Mouse (Mus musculus) CD4-positive, CD25-positive, alpha-beta regulatory T cell, adult 2 months (primary cell): ENCODE measurements around the gene Mcur1.

Experiments
- DNase-seq: peaks from one replicate; pipeline ENCODE4 v3.0.0-alpha.2; 2012; ENCODE audit warnings: low read depth, low spot score

Mcur1 gene

GRCm38 (mm10) chr13:43525363-43526134 lies 34.4 kb downstream of the Mcur1 start:
- DNase-seq = peak; percentile 37

- DNase-seq = no peak
Observed at GRCm38 (mm10) chr13:43524491-43525362, 35.3 kb downstream of the Mcur1 start.

GRCm38 (mm10) chr13:43523906-43524480 lies 36.0 kb downstream of the Mcur1 start:
- no peak for DNase-seq

DNA sequence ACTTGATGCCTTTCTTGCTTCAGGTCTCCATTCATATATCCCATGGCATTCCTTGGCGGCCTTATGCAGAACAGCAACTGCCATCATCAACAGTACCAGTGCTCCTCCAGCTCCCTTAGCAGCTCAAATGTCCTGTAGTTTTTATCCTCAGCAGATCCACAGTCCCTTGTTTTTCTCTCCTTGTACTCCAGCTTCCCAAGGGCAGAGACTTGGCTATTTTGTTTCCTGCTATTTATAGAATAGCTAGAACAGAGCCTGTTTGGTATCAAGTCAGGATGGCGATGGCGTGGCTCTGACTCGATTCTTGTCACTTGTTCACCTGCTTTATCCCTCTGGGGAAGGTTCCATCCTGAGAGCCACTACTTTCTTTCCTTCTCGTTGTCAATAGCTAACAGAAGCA lies 38.1 kb downstream of the Mcur1 start:
- DNase-seq = no peak

DNA sequence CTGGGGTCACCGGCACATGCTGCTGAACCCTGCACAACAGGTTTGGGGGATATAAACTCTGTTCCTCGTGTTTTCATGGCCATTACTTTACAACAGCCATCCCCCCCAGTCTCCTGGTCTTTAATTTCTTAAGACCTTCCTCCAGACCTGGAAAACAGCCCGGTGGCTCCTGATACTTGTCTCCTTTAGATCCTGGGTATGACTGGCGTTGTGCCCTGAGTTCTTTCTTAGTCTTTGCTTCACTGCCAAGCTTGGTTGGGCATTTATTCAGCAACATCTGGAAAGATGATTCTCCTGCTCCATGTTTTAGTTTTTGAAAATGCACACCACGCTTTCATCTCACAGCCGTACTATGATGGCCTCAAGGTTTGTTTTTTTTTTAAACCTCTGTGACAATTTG lies 40.7 kb downstream of the Mcur1 start:
- no peak for DNase-seq

- DNase-seq = no peak
Observed at GRCm38 (mm10) chr13:43517371-43517770, 42.6 kb downstream of the Mcur1 start.

DNA sequence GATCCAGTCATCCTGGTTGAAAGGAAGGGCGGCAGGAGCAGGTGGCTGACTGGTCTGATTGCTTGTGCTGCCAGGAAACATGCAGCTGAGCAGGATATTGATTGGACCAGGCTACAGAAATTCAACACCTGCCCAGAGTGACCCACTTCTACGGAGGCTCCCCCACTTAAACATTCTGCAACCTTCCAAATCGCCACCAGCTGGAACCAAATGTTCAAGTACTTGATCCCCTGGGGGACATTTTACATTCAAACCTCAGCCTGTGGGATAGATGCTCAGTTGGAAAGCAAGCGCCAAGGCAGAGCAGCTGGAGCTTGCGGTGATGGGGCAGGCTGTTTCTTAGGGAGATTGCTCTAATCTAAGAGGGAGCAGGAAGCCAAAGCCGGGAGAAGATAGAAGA lies 43.1 kb downstream of the Mcur1 start:
- no peak for DNase-seq

GRCm38 (mm10) chr13:43516119-43516518 lies 43.9 kb downstream of the Mcur1 start:
- no peak for DNase-seq

- DNase-seq = peak; percentile 23
Observed at GRCm38 (mm10) chr13:43514950-43515358, 45.0 kb downstream of the Mcur1 start.

DNA sequence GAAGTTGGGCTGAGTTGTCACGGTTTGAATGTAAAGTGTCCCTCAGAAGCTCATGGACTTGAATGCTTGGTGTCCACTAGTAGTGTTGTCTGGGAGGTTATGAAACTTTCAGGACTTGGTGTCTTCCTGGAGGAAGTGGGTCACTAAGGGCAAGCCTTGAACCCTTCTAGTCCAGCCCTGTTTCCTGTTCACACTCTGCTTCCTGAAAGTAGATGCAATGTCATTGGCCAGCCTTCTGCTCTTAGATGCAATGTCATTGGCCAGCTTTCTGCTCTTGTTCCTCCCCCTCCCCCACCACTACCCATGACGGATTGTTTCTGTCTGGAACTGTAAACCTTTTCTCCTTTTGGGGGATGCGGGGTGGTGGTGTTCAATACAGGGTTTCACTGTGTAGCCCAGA lies 47.3 kb downstream of the Mcur1 start:
- no peak for DNase-seq

GRCm38 (mm10) chr13:43505798-43506197 lies 54.2 kb downstream of the Mcur1 start:
- DNase-seq = no peak

DNA sequence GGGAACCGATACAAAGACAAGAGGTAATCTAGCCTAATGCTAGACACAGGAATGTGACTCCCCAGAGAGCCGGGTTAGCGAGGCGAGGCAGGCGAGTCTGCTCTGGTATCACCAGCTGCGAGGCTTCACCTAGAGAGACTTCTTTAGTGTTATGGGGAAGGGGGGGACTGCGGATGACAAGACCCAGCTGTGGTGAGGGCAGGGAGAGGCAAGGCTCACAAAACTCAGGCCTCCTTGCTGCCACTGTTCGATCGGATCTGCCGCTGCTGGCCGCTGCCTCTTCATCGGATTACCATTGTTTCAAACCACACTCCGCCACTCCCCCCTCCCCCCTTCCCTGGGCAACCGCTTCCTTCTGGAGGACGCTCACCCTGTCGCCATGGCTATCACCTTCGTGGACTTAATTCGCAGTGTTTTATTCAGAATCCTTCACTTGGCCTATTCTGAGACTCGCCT lies 56.6 kb downstream of the Mcur1 start:
- DNase-seq = peak; percentile 43

- DNase-seq = no peak
Observed at GRCm38 (mm10) chr13:43501601-43502000, 58.4 kb downstream of the Mcur1 start.

DNA sequence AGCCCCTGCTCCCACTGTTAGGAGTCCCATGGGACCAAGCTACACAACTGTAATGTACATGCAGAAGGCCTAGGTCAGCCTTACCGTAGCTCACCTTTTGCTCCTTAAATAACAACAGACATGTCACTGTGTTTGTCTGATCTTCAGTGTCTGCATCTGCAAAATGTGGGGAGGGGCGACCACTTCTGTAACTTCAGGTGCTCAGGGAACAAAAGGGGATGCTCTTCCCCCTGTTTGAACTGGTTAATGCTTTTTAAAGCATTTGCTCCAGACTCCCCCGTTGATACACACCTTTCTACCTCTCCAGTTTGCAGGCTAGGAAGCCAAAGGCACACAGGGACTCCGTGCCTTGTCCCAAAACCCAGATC lies 59.5 kb downstream of the Mcur1 start:
- no peak for DNase-seq

GRCm38 (mm10) chr13:43499731-43500482 lies 60.1 kb downstream of the Mcur1 start:
- DNase-seq = no peak

- peak; percentile 36 for DNase-seq
Observed at GRCm38 (mm10) chr13:43498849-43499248, 61.1 kb downstream of the Mcur1 start.

DNA sequence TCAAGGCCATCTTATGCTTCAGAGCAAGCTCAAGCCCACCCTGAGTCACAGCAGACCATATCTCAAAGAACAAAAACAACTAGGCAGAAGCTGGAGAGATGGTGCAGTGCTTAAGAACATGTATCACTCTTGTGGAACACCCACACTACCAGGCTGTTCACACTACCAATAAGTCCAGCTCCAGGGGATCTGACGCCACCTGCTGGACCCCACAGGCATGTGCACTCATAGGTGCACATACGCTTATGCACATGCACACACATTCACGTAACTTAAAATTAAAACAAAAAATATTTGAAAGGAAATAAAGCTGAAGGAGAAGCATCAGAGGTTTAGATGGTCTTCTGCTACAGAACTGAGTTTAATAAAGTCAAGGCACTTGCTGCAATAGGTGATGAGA lies 62.2 kb downstream of the Mcur1 start:
- DNase-seq = peak; percentile 31

- DNase-seq = no peak
Observed at GRCm38 (mm10) chr13:43496660-43497059, 63.3 kb downstream of the Mcur1 start.

- no peak for DNase-seq
Observed at GRCm38 (mm10) chr13:43495645-43496044, 64.3 kb downstream of the Mcur1 start.

- no peak for DNase-seq
Observed at GRCm38 (mm10) chr13:43493725-43494124, 66.3 kb downstream of the Mcur1 start.

- DNase-seq = no peak
Observed at GRCm38 (mm10) chr13:43493058-43493481, 66.9 kb downstream of the Mcur1 start.
